Mouse (Mus musculus): Measurements from ENCODE around the gene Erg. TPM values are rescaled to one million over a fixed set of nuclear protein-coding genes. Genes with fewer than 3 reads are reported as not detected.

Erg gene
- polyA plus RNA-seq, 1 experiment, result 1.9 TPM

- 78% methylated on average over 8 of the region's 8 CpGs for WGBS
- no peak for DNase-seq (ENCODE audit: low read depth, low spot score)
These were observed 134.0 kb downstream of the Erg start for GRCm38 (mm10) chr16:95452411-95452810.

GRCm38 (mm10) chr16:95449361-95449725 lies 137.1 kb downstream of the Erg start:
- 30% methylated on average over 5 of the region's 5 CpGs for WGBS
- DNase-seq (ENCODE audit: low read depth, low spot score), result no peak

- DNase-seq (ENCODE audit: low read depth, low spot score), result no peak
- 48% methylated on average over 9 of the region's 9 CpGs for WGBS
These were observed 137.6 kb downstream of the Erg start for GRCm38 (mm10) chr16:95448643-95449360.

DNA sequence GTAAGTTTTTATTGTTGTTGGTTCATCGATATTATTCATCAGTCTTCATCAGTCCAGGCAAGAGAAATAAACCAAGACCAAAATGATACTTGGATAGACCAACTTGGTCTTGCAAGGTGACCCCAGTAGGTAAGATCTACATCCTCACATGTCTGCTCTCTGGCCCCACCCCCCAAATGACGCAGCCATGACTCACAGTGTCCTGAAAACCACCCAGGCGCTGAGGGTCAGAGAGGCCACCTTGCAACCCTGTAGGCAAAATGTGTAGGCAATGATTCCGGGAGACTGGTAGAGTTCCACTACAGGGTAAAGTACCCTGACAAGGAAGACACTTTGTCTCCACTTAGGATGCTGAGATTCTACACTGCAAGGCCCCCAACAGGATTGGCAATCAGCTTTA lies 138.5 kb downstream of the Erg start:
- DNase-seq (ENCODE audit: low read depth, low spot score), result no peak
- WGBS, result 69% methylated on average over 4 of the region's 4 CpGs

DNA sequence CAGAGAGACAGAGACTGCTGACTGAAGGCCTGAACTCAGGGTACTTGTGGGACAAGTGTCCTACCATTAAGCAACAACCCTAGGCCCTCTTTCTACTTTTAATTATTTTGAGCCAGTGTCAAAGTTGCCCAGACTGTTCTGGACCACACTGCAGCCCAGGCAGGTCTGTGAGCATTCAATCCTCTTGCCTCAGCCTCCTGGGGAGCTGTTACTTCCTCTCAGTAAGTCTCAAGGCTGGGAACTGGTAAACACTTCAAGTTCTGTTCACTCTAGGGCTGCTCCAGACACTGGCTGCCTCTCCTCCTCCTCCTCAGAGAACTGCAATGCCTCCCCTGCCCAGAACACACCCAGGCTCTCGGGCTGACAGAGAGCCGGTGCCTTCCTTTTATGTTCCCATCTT lies 140.0 kb downstream of the Erg start:
- WGBS, result 22% methylated on average over 2 of the region's 2 CpGs
- DNase-seq (ENCODE audit: low read depth, low spot score), result no peak

DNA sequence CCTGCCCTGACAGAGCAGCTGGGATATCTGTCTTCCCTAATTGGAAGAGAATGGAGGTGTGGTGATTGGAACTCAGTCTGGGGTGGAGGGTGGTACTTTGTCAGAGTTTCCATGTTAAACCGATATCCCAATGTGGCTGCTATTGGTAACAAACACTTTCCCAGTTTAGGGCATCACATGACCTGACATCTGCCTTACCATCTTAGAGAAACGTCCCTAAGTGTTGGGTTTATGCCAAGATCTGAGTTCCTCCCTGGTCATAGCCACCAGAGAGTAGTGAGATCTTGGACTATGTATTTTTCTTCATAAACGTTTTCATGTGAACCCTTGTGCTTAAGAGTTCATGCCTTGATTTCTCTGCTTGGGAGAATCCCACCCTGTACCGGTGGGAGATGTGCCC lies 144.4 kb downstream of the Erg start:
- DNase-seq (ENCODE audit: low read depth, low spot score), result no peak
- WGBS, result 50% methylated on average over 4 of the region's 4 CpGs

- no peak for DNase-seq (ENCODE audit: low read depth, low spot score)
- 64% methylated on average over 7 of the region's 7 CpGs for WGBS
These were observed 145.2 kb downstream of the Erg start for GRCm38 (mm10) chr16:95441179-95441578.

GRCm38 (mm10) chr16:95440334-95440733 lies 146.1 kb downstream of the Erg start:
- 69% methylated on average over 7 of the region's 7 CpGs for WGBS
- DNase-seq (ENCODE audit: low read depth, low spot score), result no peak

DNA sequence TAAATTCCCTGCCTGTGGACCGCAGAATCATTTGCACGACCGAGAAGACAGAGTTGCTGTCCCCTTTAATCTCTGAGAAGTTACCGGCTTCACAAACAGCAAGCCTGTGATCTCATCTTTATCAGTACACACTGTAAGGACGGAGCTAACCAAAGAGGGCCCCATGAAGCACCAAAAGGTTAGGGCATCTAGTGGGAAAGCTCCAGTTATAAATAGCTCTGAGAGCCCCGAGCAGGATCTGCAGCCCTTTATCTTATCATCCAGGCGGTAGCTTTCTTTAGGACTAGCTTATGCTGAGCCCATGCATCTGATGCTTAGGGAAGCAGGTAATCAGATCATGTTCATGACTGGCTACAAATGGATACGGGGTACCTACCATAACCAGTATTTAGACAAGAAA lies 146.6 kb downstream of the Erg start:
- DNase-seq (ENCODE audit: low read depth, low spot score), result no peak
- WGBS, result 45% methylated on average over 8 of the region's 8 CpGs

GRCm38 (mm10) chr16:95438848-95439540 lies 147.4 kb downstream of the Erg start:
- WGBS, result 45% methylated on average over 17 of the region's 17 CpGs
- DNase-seq (ENCODE audit: low read depth, low spot score), result no peak

DNA sequence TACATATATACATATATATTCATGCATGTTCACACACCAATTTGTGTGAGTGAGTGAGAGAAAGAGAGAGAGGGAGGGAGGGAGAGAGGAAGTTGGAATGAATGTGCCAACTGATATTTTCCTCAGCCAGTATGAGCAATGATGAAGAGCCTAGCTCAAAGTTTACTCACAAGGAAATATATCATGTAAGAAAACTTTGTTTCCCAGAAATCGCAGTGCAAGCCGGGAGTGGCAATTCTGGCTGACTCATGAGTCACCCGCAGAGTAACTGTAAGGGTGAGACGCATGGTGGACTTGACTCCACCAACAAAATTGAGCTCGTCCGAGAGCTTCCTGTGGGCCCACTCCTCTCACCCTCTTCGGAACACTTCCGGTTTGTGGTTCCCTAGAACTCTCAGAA lies 149.8 kb downstream of the Erg start:
- DNase-seq (ENCODE audit: low read depth, low spot score), result no peak
- 55% methylated on average over 8 of the region's 8 CpGs for WGBS

- no peak for DNase-seq (ENCODE audit: low read depth, low spot score)
- 66% methylated on average over 4 of the region's 4 CpGs for WGBS
These were observed 150.3 kb downstream of the Erg start for GRCm38 (mm10) chr16:95436051-95436450.

- WGBS, result 79% methylated on average over 8 of the region's 8 CpGs
- no peak for DNase-seq (ENCODE audit: low read depth, low spot score)
These were observed 152.0 kb downstream of the Erg start for GRCm38 (mm10) chr16:95434434-95434833.

DNA sequence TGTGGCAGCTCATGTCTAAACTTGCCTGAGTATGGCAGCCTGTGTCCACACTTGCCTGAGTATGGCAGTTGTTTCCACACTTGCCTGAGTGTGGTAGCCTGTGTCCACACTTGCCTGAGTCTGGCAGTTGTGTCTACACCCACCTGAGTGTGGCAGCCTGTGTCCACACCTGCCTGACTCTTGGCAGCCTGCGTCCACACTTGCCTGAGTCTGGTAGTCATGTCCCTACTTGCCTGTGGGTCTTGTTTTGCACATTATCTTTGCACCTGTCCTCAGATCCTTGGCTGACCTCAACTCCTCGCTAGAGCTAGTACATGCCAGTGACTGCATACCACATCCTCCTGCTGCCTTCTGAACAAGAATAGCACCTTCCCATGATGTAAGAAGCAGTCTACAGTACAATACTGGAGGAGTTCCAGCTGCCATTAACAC lies 153.8 kb downstream of the Erg start:
- WGBS, result 66% methylated on average over 2 of the region's 2 CpGs
- DNase-seq (ENCODE audit: low read depth, low spot score), result no peak

DNA sequence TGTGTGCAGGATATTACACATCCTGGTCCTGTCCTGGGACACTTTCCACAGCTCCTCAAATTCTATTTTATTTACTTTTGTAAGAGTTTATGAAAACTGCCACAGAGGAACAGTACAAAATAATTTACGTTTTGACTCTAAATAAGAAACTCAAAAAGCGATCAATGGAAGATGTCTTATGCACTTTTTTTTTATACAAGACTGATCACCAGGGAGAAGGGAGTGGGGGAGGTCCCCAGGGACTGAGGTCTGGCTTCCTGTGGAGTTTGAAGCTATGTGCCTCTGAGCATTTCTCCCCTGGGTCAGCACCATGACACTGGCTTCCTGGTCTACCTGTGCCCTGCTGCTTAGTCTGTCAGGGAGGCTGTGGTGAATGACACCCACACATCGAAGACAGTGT lies 156.5 kb downstream of the Erg start:
- no peak for DNase-seq (ENCODE audit: low read depth, low spot score)
- 78% methylated on average over 3 of the region's 3 CpGs for WGBS

- WGBS, result 87% methylated on average over 5 of the region's 5 CpGs
- no peak for DNase-seq (ENCODE audit: low read depth, low spot score)
These were observed 158.2 kb downstream of the Erg start for GRCm38 (mm10) chr16:95428239-95428638.

DNA sequence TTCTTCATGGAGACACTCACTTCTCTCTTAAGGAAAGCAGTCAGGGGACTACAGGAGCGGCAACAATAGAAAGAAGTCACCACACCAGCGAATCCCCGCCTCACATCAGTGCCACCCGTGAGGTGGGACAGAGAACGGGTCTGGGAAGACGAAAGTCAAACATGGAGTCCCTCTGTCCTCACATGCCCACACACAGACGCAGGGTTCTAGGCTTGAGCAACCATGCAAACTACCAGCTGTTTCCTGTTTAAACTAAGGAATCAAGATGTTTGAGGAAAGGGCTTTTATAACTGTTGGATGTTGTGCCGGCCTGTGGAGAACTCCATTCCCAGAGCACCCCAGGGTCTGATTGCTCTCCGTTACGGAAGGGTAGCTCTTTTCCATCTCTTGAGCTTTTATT lies 158.9 kb downstream of the Erg start:
- 75% methylated on average over 10 of the region's 10 CpGs for WGBS

DNA sequence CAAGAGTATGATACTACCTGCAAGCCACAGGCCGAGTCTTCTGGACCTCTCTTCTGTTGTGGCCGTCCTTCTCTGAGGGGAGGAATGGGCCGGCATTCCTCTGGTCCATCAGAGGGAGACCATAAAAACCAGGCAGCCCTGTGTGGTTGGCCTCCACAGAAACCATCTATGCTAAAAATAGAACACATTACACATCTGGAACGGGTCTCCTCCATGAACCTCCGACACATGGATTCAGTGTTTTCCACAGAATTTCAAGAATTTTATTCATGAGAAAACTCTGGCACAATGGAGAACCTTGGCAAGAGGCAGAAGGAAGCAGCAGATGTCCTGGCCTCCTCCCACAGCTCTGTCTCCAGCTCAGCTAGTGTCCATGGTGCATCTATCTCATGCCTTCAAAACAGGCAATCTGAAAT lies 163.7 kb downstream of the Erg start:
- 22% methylated on average over 5 of the region's 5 CpGs for WGBS

More for the DNA sequence above, 158.9 kb downstream of the Erg start:
- DNase-seq (ENCODE audit: low read depth, low spot score), result no peak

DNA sequence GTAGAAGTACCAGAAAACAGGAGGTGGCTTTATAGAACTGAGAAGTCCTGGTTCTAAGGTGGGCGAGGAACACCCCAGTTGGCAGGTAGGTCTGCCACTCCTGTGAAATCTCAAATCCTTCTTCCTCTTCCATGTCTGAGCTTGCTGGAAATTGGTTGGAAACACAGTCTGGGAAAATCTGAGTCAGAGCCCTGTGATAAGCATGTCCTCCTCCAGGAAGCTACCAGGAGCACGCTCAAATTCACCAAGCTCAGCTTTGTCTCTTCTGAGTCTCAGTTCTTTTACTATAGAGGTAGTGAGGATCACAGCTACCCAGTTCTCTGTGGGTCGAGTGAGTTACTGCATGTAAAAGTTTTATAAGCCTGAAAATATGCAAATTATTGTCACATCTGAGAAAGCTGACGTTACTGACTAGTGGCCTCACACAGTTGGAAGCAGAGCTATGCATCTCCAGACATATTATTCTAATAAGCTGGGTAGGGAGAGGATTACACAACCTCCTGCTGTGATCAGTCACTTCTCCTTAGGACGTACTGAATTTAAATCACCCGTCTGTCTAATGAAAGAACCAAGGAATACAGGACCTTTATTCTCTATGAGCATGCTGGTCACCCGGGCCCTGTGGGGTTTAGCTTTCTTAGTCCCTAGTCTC lies 165.0 kb downstream of the Erg start:
- DNase-seq (ENCODE audit: low read depth, low spot score), result no peak
- 62% methylated on average over 7 of the region's 7 CpGs for WGBS

More for the DNA sequence above, 163.7 kb downstream of the Erg start:
- no peak for DNase-seq (ENCODE audit: low read depth, low spot score)

DNA sequence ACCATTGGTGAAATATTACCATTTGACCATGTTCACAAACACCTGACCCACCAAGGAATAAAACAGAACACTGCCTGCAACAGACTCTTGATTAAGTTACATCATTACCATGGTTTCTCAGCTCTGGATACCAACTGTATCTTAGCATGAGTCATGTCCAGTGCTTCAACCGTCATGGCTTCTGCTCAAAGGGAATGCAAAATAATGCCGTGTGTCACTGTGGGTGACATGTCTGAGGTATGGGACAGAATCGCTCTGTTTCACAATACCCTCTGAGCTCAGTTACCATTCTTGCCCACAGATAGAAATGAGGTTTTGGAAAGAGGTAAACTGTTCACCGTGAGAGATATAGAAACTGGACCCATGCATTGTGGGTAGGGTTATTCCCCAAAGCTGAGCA lies 170.5 kb downstream of the Erg start:
- WGBS, result 81% methylated on average over 4 of the region's 4 CpGs
- no peak for DNase-seq (ENCODE audit: low read depth, low spot score)

DNA sequence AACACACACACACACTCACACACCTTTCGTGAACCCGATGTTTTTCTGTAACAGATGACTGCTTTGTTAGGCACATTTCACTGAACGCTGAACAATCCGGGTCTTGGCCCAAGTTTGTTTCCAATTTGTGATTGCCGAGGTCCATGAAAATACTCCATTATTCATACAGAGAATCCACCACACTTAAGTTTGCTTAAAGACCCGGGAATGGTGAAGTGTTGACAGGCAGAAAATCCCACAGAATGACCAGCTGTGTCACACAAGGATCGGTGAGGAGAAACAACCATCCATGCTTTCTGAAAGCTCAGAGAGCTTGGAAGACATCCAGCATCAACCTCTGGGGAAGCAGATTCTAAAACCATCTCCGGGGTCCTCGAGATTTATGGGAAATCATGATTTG lies 171.0 kb downstream of the Erg start:
- 76% methylated on average over 9 of the region's 9 CpGs for WGBS
- DNase-seq (ENCODE audit: low read depth, low spot score), result no peak

All from large intestine, adult 2 months (tissue).